Mouse (Mus musculus): Measurements from ENCODE around the gene Snx13. TPM values are rescaled to one million over a fixed set of nuclear protein-coding genes. Genes with fewer than 3 reads are reported as not detected.

The Snx13 gene
- polyA plus RNA-seq, 1 experiment from 2014 or later = 35.3 TPM

- Histone ChIP-seq H3K36me3 (ENCODE audit: control insufficient read depth, insufficient read depth, low read length) (no peaks in the 10 kb centered on the region), H3K27me3 (ENCODE audit: control insufficient read depth, insufficient read depth, low read length) (no peaks in the 10 kb centered on the region), H3K27ac (replicated peaks in 1 of 2; ENCODE audit: control insufficient read depth in 1 of 2, insufficient read depth in 1 of 2, low read depth in 2 of 2, low read length in 2 of 2) (no peak overlapping the region), H3K4me2 (ENCODE audit: low read length) (no peak overlapping the region), H3K4me3 (ENCODE audit: control insufficient read depth in 1 of 2, insufficient read depth in 1 of 2, low read depth in 1 of 2, low read length in 2 of 2) (no peak overlapping the region), H3K4me1 (ENCODE audit: control insufficient read depth in 2 of 2, insufficient read depth in 2 of 2, low read length in 2 of 2) (no peaks in the 10 kb centered on the region), H3K9ac (ENCODE audit: low read length) (no peak overlapping the region), H3K9me3 (ENCODE audit: control insufficient read depth, low read length) (no peaks in the 10 kb centered on the region)
- no peak for ATAC-seq (ENCODE audit: insufficient number of reproducible peaks, insufficient read depth, low FRiP score, low read depth)
- WGBS = 68% methylated on average over 1 of the region's 1 CpGs
These were observed 35.5 kb upstream of the Snx13 start for GRCm38 (mm10) chr12:35011462-35011861.

- Histone ChIP-seq H3K27ac (replicated peaks in 1 of 2; ENCODE audit: control insufficient read depth in 1 of 2, insufficient read depth in 1 of 2, low read depth in 2 of 2, low read length in 2 of 2) (no peak overlapping the region), H3K36me3 (ENCODE audit: control insufficient read depth, insufficient read depth, low read length) (no peaks in the 10 kb centered on the region), H3K4me3 (ENCODE audit: control insufficient read depth in 1 of 2, insufficient read depth in 1 of 2, low read depth in 1 of 2, low read length in 2 of 2) (no peak overlapping the region), H3K27me3 (ENCODE audit: control insufficient read depth, insufficient read depth, low read length) (no peaks in the 10 kb centered on the region), H3K9ac (ENCODE audit: low read length) (no peak overlapping the region), H3K4me2 (ENCODE audit: low read length) (no peak overlapping the region), H3K4me1 (ENCODE audit: control insufficient read depth in 2 of 2, insufficient read depth in 2 of 2, low read length in 2 of 2) (no peaks in the 10 kb centered on the region), H3K9me3 (ENCODE audit: control insufficient read depth, low read length) (no peaks in the 10 kb centered on the region)
- no peak for ATAC-seq (ENCODE audit: insufficient number of reproducible peaks, insufficient read depth, low FRiP score, low read depth)
- WGBS = 42% methylated on average over 2 of the region's 2 CpGs
These were observed 33.0 kb upstream of the Snx13 start for GRCm38 (mm10) chr12:35013950-35014349.

- Histone ChIP-seq H3K4me2 (ENCODE audit: low read length) (no peak overlapping the region), H3K4me3 (ENCODE audit: control insufficient read depth in 1 of 2, insufficient read depth in 1 of 2, low read depth in 1 of 2, low read length in 2 of 2) (no peak overlapping the region), H3K27me3 (ENCODE audit: control insufficient read depth, insufficient read depth, low read length) (no peaks in the 10 kb centered on the region), H3K36me3 (ENCODE audit: control insufficient read depth, insufficient read depth, low read length) (no peaks in the 10 kb centered on the region), H3K4me1 (ENCODE audit: control insufficient read depth in 2 of 2, insufficient read depth in 2 of 2, low read length in 2 of 2) (no peaks in the 10 kb centered on the region), H3K9ac (ENCODE audit: low read length) (no peak overlapping the region), H3K9me3 (ENCODE audit: control insufficient read depth, low read length) (no peaks in the 10 kb centered on the region), H3K27ac (replicated peaks in 1 of 2; ENCODE audit: control insufficient read depth in 1 of 2, insufficient read depth in 1 of 2, low read depth in 2 of 2, low read length in 2 of 2) (no peak overlapping the region)
- 43% methylated on average over 3 of the region's 3 CpGs for WGBS
- ATAC-seq (ENCODE audit: insufficient number of reproducible peaks, insufficient read depth, low FRiP score, low read depth) = no peak
These were observed 30.9 kb upstream of the Snx13 start for GRCm38 (mm10) chr12:35016056-35016455.

DNA sequence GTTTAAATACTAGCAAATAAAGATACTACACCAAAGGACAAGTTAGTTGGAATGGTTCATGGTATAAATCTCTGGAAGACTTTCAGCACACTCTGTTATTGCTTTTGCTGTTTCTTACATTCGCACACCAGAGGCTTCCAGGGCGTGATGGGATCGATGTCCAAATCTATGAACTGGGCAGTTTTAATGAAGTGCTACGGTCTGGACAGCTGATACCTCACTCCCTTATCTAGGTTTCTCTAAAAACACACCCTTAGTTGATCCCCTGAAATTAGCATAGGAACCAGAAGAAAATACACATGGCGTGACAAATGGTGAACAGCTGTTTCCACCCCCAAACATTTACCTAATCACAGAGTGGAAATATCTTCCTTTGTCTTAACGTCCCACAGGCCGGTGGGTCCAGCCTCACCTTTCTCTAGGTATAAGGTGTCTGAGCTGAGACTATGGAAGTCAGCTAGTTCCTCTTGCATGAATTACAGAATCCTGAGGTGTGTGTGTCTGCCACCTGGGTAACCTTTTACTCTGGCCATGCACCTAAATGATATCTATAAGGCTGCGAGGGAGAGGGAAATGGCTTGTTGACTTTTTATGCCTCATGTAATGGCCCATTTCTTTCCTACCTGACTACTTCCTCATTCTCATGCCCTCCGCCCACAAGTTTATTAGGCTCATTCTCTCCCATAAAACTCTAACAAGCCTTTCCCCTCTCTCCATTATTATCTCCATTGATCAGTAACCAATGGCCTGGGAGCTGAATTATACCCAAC lies 30.3 kb upstream of the Snx13 start:
- H3K27me3 ChIP-seq (ENCODE audit: control insufficient read depth, insufficient read depth, low read length) = no peaks in the 10 kb centered on the region
- 79% methylated on average over 9 of the region's 9 CpGs for WGBS
- no peak overlapping the region for H3K27ac ChIP-seq (replicated peaks in 1 of 2; ENCODE audit: control insufficient read depth in 1 of 2, insufficient read depth in 1 of 2, low read depth in 2 of 2, low read length in 2 of 2)
- H3K9ac ChIP-seq (ENCODE audit: low read length) = no peak overlapping the region
- H3K36me3 ChIP-seq (ENCODE audit: control insufficient read depth, insufficient read depth, low read length) = no peaks in the 10 kb centered on the region
- H3K9me3 ChIP-seq (ENCODE audit: control insufficient read depth, low read length) = no peaks in the 10 kb centered on the region
- no peaks in the 10 kb centered on the region for H3K4me1 ChIP-seq (ENCODE audit: control insufficient read depth in 2 of 2, insufficient read depth in 2 of 2, low read length in 2 of 2)
- no peak overlapping the region for H3K4me2 ChIP-seq (ENCODE audit: low read length)
- ATAC-seq (ENCODE audit: insufficient number of reproducible peaks, insufficient read depth, low FRiP score, low read depth) = no peak
- H3K4me3 ChIP-seq (ENCODE audit: control insufficient read depth in 1 of 2, insufficient read depth in 1 of 2, low read depth in 1 of 2, low read length in 2 of 2) = no peak overlapping the region

GRCm38 (mm10) chr12:35018679-35019237 lies 28.2 kb upstream of the Snx13 start:
- H3K27ac ChIP-seq (replicated peaks in 1 of 2; ENCODE audit: control insufficient read depth in 1 of 2, insufficient read depth in 1 of 2, low read depth in 2 of 2, low read length in 2 of 2) = no peak overlapping the region
- WGBS = 82% methylated on average over 9 of the region's 9 CpGs

GRCm38 (mm10) chr12:35021285-35021684 lies 25.7 kb upstream of the Snx13 start:
- H3K27ac ChIP-seq (replicated peaks in 1 of 2; ENCODE audit: control insufficient read depth in 1 of 2, insufficient read depth in 1 of 2, low read depth in 2 of 2, low read length in 2 of 2) = no peak overlapping the region

More at GRCm38 (mm10) chr12:35018679-35019237, 28.2 kb upstream of the Snx13 start:
- no peaks in the 10 kb centered on the region for H3K27me3 ChIP-seq (ENCODE audit: control insufficient read depth, insufficient read depth, low read length)
- no peak for ATAC-seq (ENCODE audit: insufficient number of reproducible peaks, insufficient read depth, low FRiP score, low read depth)
- no peaks in the 10 kb centered on the region for H3K36me3 ChIP-seq (ENCODE audit: control insufficient read depth, insufficient read depth, low read length)
- no peak overlapping the region for H3K9ac ChIP-seq (ENCODE audit: low read length)
- H3K9me3 ChIP-seq (ENCODE audit: control insufficient read depth, low read length) = no peaks in the 10 kb centered on the region
- H3K4me1 ChIP-seq (ENCODE audit: control insufficient read depth in 2 of 2, insufficient read depth in 2 of 2, low read length in 2 of 2) = no peaks in the 10 kb centered on the region; a peak in 1 of 4 replicates
- no peak overlapping the region for H3K4me3 ChIP-seq (ENCODE audit: control insufficient read depth in 1 of 2, insufficient read depth in 1 of 2, low read depth in 1 of 2, low read length in 2 of 2)
- H3K4me2 ChIP-seq (ENCODE audit: low read length) = no peak overlapping the region

DNA sequence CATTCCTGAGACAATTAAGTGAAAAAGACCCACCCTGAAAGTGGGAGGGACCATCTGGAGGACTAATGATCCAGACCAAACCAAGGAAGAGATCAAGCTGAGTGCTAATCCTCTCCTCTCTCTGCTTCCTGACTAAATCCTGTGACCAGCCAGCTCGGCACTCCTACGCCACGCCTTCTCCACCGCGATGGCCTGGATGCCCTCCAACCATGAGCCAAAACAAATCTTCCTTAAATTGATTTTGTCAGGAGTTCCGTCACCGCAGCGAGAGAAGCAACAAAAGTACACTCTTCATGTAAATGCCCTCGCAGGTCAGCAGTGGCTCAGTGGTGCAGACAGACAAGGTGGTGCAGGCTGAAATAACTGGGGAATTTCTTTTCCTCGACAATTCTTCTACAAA lies 24.9 kb upstream of the Snx13 start:
- no peak for ATAC-seq (ENCODE audit: insufficient number of reproducible peaks, insufficient read depth, low FRiP score, low read depth)
- H3K9ac ChIP-seq (ENCODE audit: low read length) = no peak overlapping the region
- H3K27me3 ChIP-seq (ENCODE audit: control insufficient read depth, insufficient read depth, low read length) = no peaks in the 10 kb centered on the region
- WGBS = 53% methylated on average over 10 of the region's 10 CpGs
- H3K9me3 ChIP-seq (ENCODE audit: control insufficient read depth, low read length) = no peaks in the 10 kb centered on the region
- H3K4me2 ChIP-seq (ENCODE audit: low read length) = no peak overlapping the region
- no peaks in the 10 kb centered on the region; a peak in 1 of 4 replicates for H3K4me1 ChIP-seq (ENCODE audit: control insufficient read depth in 2 of 2, insufficient read depth in 2 of 2, low read length in 2 of 2)
- no peak overlapping the region for H3K27ac ChIP-seq (replicated peaks in 1 of 2; ENCODE audit: control insufficient read depth in 1 of 2, insufficient read depth in 1 of 2, low read depth in 2 of 2, low read length in 2 of 2)
- H3K4me3 ChIP-seq (ENCODE audit: control insufficient read depth in 1 of 2, insufficient read depth in 1 of 2, low read depth in 1 of 2, low read length in 2 of 2) = no peak overlapping the region
- H3K36me3 ChIP-seq (ENCODE audit: control insufficient read depth, insufficient read depth, low read length) = no peaks in the 10 kb centered on the region

More at GRCm38 (mm10) chr12:35021285-35021684, 25.7 kb upstream of the Snx13 start:
- H3K9ac ChIP-seq (ENCODE audit: low read length) = no peak overlapping the region
- no peaks in the 10 kb centered on the region for H3K36me3 ChIP-seq (ENCODE audit: control insufficient read depth, insufficient read depth, low read length)
- H3K4me3 ChIP-seq (ENCODE audit: control insufficient read depth in 1 of 2, insufficient read depth in 1 of 2, low read depth in 1 of 2, low read length in 2 of 2) = no peak overlapping the region
- no peaks in the 10 kb centered on the region; a peak in 1 of 4 replicates for H3K4me1 ChIP-seq (ENCODE audit: control insufficient read depth in 2 of 2, insufficient read depth in 2 of 2, low read length in 2 of 2)
- no peak for ATAC-seq (ENCODE audit: insufficient number of reproducible peaks, insufficient read depth, low FRiP score, low read depth)
- 71% methylated on average over 9 of the region's 9 CpGs for WGBS
- H3K9me3 ChIP-seq (ENCODE audit: control insufficient read depth, low read length) = no peaks in the 10 kb centered on the region
- no peaks in the 10 kb centered on the region for H3K27me3 ChIP-seq (ENCODE audit: control insufficient read depth, insufficient read depth, low read length)
- no peak overlapping the region for H3K4me2 ChIP-seq (ENCODE audit: low read length)

Data from heart, embryonic 14.5 days (tissue).